Comparison of ENCODE assay signal across 8 mouse cellular contexts in the genomic region with DNA sequence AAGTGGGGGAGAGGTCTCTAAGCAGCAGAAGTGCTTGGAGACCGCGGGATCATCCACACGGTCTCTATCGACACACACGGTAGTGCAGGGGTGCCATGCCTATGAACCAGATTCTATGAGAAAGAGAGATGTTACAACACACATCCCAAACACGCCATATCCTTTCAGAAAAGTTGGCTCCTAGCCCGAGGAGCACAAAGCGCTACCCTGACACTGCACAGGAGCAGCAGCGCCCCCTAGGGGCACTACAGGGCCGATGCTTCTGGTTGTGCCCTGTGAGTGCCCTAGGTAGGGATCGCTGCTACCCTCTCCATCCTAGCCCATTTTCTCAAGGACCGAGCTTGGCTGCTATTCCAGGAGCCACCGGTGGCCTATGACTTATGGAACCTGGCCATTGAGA. TPM values are rescaled to one million over a fixed set of nuclear protein-coding genes. Genes with fewer than 3 reads are reported as not detected.
DNase-seq lines count a peak whose midpoint lies in the region; ATAC-seq and TF ChIP-seq lines count a peak whose summit lies in the region.

No protein-coding gene starts in this region.

- H3K4me3 ChIP-seq in MEL (ENCODE audit: control insufficient read depth in 1 of 2, insufficient read depth in 1 of 2, low read depth in 2 of 2, low read length in 2 of 2): no peak overlapping the region
- peak overlapping the region; percentile 33 to 60 for H3K4me3 ChIP-seq in liver, embryonic 14.5 days (ENCODE audit: insufficient read depth in 1 of 2, low read depth in 2 of 2, low read length in 2 of 2)

- no peaks in the 10 kb centered on the region; a peak in 1 of 4 replicates for H3K27me3 ChIP-seq in MEL (ENCODE audit: control insufficient read depth in 1 of 2, insufficient read depth in 2 of 2, low read length in 2 of 2)
- no peaks in the 10 kb centered on the region for H3K27me3 ChIP-seq in liver, embryonic 14.5 days (ENCODE audit: control insufficient read depth, insufficient read depth, low read length)

- H3K27ac ChIP-seq in MEL (ENCODE audit: control insufficient read depth, low read depth, low read length): no peak overlapping the region
- H3K27ac ChIP-seq in liver, embryonic 14.5 days: no peak overlapping the region

- H3K4me1 ChIP-seq in MEL (ENCODE audit: control insufficient read depth in 1 of 2, insufficient read depth in 2 of 2, low read length in 2 of 2): peaks cover 0 to 3% of the 10 kb centered on the region in 2 experiments; a peak in 2 of 4 replicates
- H3K4me1 ChIP-seq in liver, embryonic 14.5 days (replicated peaks; ENCODE audit: control insufficient read depth in 2 of 2, insufficient read depth in 2 of 2, low read length in 1 of 2): no peaks in the 10 kb centered on the region; a peak in 1 of 4 replicates

- peak; percentile 41 for TF ChIP-seq RAD21 in MEL (IDR thresholded peaks at IDR 0.05; ENCODE audit: low read depth, low read length)

- H3K79me2 ChIP-seq in MEL (ENCODE audit: control insufficient read depth, insufficient read depth, low read length, poor library complexity): no peaks in the 10 kb centered on the region

- no peak for TF ChIP-seq POLR2A in MEL (IDR thresholded peaks at IDR 0.05; ENCODE audit: control insufficient read depth in 1 of 2, insufficient read depth in 1 of 2, low read depth in 1 of 2, low read length in 2 of 2, poor library complexity in 1 of 2)

- peak; percentile 82 to 96 (median 93) for TF ChIP-seq CTCF in MEL (IDR thresholded peaks at IDR 0.05 in 2 of 3, conservative IDR thresholded peaks at IDR 0.05 in 1 of 3; ENCODE audit: control insufficient read depth in 1 of 3, insufficient read depth in 1 of 3, low read depth in 2 of 3, low read length in 3 of 3, poor library complexity in 1 of 3, severe bottlenecking in 1 of 3)
- peak; percentile 97 for TF ChIP-seq CTCF in liver, embryonic 14.5 days (IDR thresholded peaks at IDR 0.05; ENCODE audit: low read depth)

- H3K9me3 ChIP-seq in MEL (replicated peaks; ENCODE audit: insufficient read depth, low read length): no peaks in the 10 kb centered on the region
- H3K9me3 ChIP-seq in liver, embryonic 14.5 days (ENCODE audit: control insufficient read depth, low read length): no peaks in the 10 kb centered on the region

- H3K9ac ChIP-seq in MEL (ENCODE audit: control insufficient read depth, low read depth, low read length, poor library complexity, severe bottlenecking): no peak overlapping the region
- H3K9ac ChIP-seq in liver, embryonic 14.5 days (replicated peaks): peak overlapping the region; percentile 39; the same call in 1 of the 2 replicates

- no peak for TF ChIP-seq EP300 in MEL (IDR thresholded peaks at IDR 0.05; ENCODE audit: low read depth in 1 of 2, low read length in 2 of 2)
- TF ChIP-seq EP300 in liver, embryonic 14.5 days (IDR thresholded peaks at IDR 0.05; ENCODE audit: low read depth): no peak

- peak overlapping the region; percentile 58 for H3K4me2 ChIP-seq in liver, embryonic 14.5 days (ENCODE audit: low read depth)

- WGBS in liver, embryonic 14.5 days (ENCODE audit: insufficient replicate concordance): 11% methylated on average over 13 of the region's 13 CpGs

- peak; percentile 83 for DNase-seq in CD4-positive, CD25-positive, alpha-beta regulatory T cell, adult 2 months (ENCODE audit: low read depth, low spot score)
- DNase-seq in MEL (ENCODE audit: low read depth, low spot score): peak; percentile 83
- peak; percentile 28 for DNase-seq in cerebellum, adult 11 months
- peak; percentile 51 for DNase-seq in forelimb bud, embryonic 11.5 days (ENCODE audit: low read depth, low spot score)
- DNase-seq in kidney, adult 11 months: peak; percentile 24
- DNase-seq in liver, embryonic 14.5 days (ENCODE audit: low read depth in 3 of 3, low spot score in 3 of 3): peak in 2 of 3 experiments; percentile 51 to 67
- DNase-seq in ovary, postnatal 14 days (ENCODE audit: low spot score): peak; percentile 47
- no peak for DNase-seq in urinary bladder, adult 18-20 months (ENCODE audit: low spot score in 2 of 2)

- ATAC-seq in liver, embryonic 14.5 days (ENCODE audit: insufficient read depth): peak; percentile 67; the same call in 1 of the 2 replicates

- H3K36me3 ChIP-seq in MEL (ENCODE audit: control insufficient read depth in 1 of 2, insufficient read depth in 2 of 2, low read length in 2 of 2): no peaks in the 10 kb centered on the region
- H3K36me3 ChIP-seq in liver, embryonic 14.5 days (replicated peaks; ENCODE audit: control insufficient read depth, insufficient read depth, low read depth): no peaks in the 10 kb centered on the region

TF ChIP-seq in MEL, 35 proteins besides CTCF, POLR2A, EP300 and RAD21:
- TF ChIP-seq SMC3 (IDR thresholded peaks at IDR 0.05; ENCODE audit: low read depth, low read length): peak; percentile 27; the same call in 1 of the 2 replicates
- no peak for TF ChIP-seq E2F4 (IDR thresholded peaks at IDR 0.05; ENCODE audit: borderline replicate concordance, low read depth, low read length)

RNA-seq across cellular contexts. Expression of a gene that starts 21.8 kb away (rescaled TPM):
- 370 and 422 TPM in 2 replicates for total RNA-seq in MEL (2012; rRNA removed)
- polyA plus RNA-seq in MEL (2012; ENCODE audit: insufficient read depth in 1 of 2, insufficient read length in 2 of 2, low read depth in 1 of 2, low replicate concordance in 2 of 2, missing spikeins in 1 of 2): 1,000 to 10,000 TPM in 1 of 2 experiments, 100 to 1,000 TPM in 1; 246 to 1,708 TPM
- 57.4 and 208 TPM in 2 replicates for polyA plus RNA-seq in liver, embryonic 14.5 days (2012; rRNA removed)
- 192 and 224 TPM in 2 replicates for polyA plus RNA-seq in liver, embryonic 14.5 days (2014; fragmentation: Nextera tagmentation; extraction: Ambion mirVana)

RNA-seq across cellular contexts. Expression of a gene that starts 45.0 kb away (rescaled TPM):
- not detected in 2 replicates for total RNA-seq in MEL (2012; rRNA removed)
- not detected for polyA plus RNA-seq in MEL (2012; ENCODE audit: insufficient read depth in 1 of 2, insufficient read length in 2 of 2, low read depth in 1 of 2, low replicate concordance in 2 of 2, missing spikeins in 1 of 2)
- polyA plus RNA-seq in liver, embryonic 14.5 days (2012; rRNA removed): not detected in 2 replicates
- not detected in 2 replicates for polyA plus RNA-seq in liver, embryonic 14.5 days (2014; fragmentation: Nextera tagmentation; extraction: Ambion mirVana)

RNA-seq across cellular contexts. Expression of a gene that starts 45.1 kb away (rescaled TPM):
- total RNA-seq in MEL (2012; rRNA removed): not detected in 2 replicates
- polyA plus RNA-seq in MEL (2012; ENCODE audit: insufficient read depth in 1 of 2, insufficient read length in 2 of 2, low read depth in 1 of 2, low replicate concordance in 2 of 2, missing spikeins in 1 of 2): not detected
- not detected in 2 replicates for polyA plus RNA-seq in liver, embryonic 14.5 days (2012; rRNA removed)
- polyA plus RNA-seq in liver, embryonic 14.5 days (2014; fragmentation: Nextera tagmentation; extraction: Ambion mirVana): not detected in 2 replicates

Comparison
In these comparisons a context has a peak if more than half of its experiments do, and no peak if none do; other contexts are left out.
1. DNase-seq: peak in CD4-positive, CD25-positive, alpha-beta regulatory T cell, adult 2 months (single experiment), MEL (single experiment), cerebellum, adult 11 months (single experiment), forelimb bud, embryonic 11.5 days (single experiment), kidney, adult 11 months (single experiment), liver, embryonic 14.5 days (2 of 3) and ovary, postnatal 14 days (single experiment); none in urinary bladder, adult 18-20 months (0 of 2).
2. H3K4me3 ChIP-seq: peak in liver, embryonic 14.5 days (2 of 2); none in MEL (0 of 2).